Mouse (Mus musculus) E14TG2a.4 (cell line): ENCODE measurements around the gene Ly6g5b.

Source experiments
- CTCF ChIP-seq: conservative IDR thresholded peaks from 2 replicates; pipeline ENCODE4 v1.5.1; 2014; ENCODE audit warnings: low read length
- NANOG ChIP-seq: IDR thresholded peaks from 2 replicates; pipeline ENCODE4 v1.6.1; 2014; ENCODE audit warnings: borderline replicate concordance, low read length, mixed read lengths
- POU5F1 ChIP-seq: IDR thresholded peaks from 2 replicates; pipeline ENCODE4 v1.6.1; 2014; ENCODE audit warnings: low read length, borderline replicate concordance

DNA sequence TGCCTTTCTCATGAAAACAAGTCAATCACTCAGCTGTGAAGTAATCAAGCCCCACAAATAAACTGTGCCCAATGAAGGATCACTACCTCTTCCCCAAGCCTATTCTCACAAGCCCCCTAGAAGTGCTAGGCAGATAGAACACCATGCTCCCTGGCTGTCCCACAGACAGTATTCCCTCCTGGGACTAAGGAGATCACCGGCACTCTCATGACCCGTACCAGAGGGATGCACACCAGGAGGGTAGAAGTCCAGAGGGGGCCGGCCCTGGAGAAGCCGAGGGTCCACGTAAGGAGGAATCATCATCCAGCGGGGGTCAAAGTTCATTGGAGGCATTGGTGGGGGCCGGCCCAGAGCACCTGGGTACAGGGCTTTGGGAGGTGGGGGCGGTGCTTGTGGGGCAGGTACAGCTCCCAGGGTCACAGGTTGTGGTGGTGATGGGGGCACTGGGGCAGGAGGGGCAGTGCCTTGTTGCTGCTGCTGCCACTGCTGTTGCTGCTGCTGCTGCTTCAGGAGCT, 42.5 kb upstream of the Ly6g5b start:
- TF ChIP-seq CTCF, result no peak
- TF ChIP-seq POU5F1, result no peak
- no peak for TF ChIP-seq NANOG
